Mouse (Mus musculus): ENCODE results near the gene Aipl1.

The Aipl1 gene

DNA sequence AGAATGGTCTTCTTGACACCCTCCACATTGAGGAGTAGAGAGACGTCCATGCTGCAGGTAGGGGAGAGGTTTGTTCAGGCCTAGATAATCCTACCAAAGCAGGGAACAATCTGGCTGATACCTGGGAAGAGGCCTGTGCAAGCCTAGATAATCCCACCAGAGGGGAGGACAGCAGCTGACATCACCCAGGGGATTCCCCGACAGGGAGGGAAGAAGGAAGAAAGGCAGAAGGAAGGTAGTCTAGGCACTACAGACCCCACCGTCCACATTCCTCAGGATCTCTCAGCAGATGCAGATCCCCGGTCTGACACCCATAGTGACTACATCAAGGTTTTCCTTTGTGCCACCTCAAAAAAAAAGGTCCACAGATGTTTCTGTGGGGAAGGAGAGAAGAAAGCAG lies at the start of gene Aipl1:
Gene Aipl1, minus strand, starts transcription at position 101 of the 400 bp plus-strand sequence.
- no peak for DNase-seq

DNA sequence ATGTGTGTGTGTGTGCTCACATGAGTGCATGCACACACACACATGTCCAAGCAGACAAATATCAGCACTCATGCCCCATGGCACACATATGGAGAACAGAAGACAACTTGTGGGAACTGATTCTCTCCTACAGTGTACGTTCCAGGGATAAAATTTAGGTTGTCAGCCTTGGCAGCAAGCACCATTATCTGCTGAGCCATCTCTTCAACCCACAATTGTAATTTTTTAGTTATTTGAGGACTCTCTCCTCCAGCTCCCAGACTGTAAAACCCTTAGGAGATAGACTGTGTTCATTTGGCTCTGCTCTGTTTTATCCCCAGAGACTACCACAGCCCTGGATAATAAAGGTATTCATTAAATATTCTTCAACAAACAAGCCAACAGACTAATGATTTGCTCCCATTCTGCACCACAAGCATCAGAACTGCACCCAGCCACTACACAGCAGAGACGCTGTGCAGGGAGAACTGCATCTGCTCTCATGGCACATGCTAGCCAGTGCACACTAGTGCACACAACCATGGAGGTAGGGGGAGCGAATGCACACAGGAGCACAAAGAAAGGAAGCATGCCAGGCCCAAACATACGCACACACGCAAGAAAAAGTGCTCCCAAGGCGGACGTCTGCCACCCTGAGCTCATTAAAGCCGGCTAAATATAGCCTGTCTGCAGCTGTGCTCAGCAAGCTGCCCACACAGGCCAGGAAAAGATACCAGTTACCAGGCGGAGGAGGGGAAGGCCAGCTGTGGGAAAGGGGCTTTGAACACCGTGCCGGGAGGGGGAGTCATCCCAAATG lies 49.1 kb upstream of the Aipl1 start:
- DNase-seq, result no peak

DNA sequence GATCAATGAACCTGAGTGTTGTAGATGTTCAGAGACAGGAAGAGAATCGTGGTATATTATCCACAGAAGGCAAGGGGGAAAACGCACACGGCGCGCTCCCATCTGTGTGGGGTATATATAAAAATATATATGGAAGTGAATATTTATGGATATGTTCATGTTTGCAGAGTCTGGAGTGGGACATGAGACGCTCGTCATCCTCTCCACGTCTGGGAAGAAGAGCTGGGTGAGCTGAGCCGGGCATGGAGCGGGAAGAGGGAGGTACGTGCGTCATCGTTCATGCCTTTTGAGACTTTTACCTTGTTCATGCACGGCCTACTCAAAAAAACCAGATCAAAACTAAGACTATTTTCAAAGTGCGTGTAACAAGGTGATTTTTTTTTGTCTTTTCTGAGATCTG lies 47.0 kb upstream of the Aipl1 start:
- DNase-seq, result no peak

DNA sequence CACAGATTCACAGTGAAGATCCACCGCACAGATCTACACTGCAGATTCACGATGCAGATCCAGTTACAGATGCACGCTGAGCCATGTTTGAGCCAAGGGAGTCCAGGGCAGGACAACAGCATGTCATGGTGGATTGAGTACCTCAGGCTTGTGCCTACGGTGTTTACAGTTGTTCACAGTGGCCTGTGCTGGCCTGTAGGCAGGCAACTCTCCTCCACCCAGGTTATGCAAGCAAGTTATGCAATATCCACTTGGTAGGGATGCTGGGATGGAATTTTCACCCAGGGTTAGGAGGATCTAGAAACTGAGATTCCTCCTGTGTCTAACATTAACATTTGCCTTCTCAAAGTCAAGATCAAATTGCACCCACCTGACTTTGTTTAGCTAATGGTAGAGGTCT lies 45.3 kb upstream of the Aipl1 start:
- DNase-seq, result no peak

DNA sequence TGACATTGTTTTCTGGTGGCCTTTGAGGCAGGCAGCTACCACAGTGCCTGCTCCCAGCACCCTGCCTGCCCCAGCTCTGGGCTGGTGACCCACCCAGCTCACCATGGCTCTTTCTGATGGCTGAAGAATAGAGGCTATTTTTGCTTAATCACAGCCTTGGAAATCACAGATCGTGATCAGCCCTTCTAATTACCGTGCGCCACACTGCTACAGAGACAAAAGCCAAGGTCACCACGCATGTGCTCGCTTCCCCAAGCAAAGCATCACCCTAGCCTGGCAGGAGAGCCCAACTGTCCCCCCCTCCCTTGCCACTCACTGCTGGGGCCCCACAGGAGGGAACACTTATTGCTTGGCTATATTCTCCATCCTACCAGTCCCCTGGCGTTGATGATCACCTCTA lies 43.2 kb upstream of the Aipl1 start:
- no peak for DNase-seq

DNA sequence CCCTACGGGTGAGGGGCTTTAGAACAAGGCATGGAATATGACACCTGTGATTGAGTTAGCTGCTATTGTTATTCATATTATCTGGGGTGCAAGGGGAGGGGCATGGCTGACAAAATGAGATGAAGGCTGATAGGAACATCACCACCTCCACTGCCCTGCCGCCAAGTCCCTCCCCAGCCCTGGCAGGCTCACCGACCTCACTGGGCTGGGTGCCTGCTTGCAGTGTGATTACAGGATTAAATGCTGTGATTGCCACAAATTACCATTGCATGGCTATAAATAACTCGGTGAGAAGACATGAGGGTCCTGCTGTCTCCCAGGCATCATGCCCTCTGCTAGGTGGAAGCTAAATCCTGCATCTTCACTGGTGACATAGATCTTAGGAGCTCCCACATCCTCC lies 41.3 kb upstream of the Aipl1 start:
- no peak for DNase-seq

DNA sequence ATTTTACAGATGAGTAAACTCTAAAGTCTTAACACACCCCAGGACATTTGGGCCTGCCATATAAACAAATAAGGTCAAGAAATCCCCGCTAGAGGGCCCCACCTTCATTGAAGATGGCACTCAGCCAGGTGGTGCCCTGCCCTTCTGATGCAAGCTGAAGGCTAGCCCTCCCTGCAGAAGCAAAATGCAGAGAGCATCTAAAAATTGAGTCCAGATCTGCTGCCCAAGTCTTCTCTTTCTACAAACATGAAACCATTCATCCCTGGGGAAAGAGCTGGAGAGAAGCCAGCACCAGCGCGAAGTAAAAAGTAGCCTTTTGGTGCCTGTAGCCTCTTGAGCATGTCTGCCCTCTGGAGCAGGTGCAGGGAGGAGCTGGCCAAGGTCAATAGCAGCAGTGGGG lies 40.7 kb upstream of the Aipl1 start:
- no peak for DNase-seq

DNA sequence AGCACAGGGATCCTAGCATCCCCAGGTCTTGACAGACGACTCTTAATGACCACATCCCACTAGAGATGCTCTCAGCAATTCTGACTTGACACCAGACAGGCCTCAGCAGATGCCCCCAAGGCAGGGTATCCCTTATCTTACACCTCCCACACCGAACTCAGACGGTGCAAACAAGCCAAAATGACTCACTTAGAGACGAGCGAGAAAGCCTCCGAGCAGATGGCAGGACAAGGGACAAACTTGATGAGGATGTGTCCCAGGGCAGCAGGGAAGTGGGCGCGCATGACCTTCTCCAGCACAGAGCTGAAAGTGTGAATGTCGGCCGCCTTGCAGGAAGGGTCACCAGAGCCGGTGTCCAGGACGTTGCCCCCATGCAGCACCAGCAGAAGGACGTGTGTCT lies 36.9 kb upstream of the Aipl1 start:
- DNase-seq, result no peak

DNA sequence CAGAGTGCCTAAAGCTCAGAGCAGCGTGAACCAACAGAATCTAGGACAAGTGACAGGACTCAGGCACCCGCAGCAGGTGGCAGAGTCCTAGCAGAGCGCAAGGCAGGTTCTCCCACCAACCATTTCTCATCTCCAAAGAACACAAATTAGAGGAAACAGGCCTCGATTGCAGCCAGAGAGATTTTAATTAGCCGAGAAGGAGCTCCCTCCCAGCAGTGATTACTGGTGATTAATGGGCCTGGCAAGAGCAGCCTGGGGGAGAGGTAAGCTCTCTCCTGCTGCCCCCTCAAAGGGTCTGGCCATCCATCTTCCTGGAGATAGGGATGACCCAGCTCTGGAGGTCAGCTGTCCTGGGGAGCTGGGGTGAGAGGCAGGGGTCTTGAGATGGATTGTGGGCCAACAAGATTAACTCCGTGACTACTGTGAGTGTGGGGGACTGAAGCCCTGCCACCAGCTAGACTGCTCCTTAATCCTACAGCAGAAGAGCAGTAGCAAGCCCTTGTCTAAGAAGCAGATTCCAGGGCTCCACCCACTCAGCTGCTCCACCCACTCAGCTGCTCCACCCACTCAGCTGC lies 35.1 kb upstream of the Aipl1 start:
- DNase-seq, result no peak

DNA sequence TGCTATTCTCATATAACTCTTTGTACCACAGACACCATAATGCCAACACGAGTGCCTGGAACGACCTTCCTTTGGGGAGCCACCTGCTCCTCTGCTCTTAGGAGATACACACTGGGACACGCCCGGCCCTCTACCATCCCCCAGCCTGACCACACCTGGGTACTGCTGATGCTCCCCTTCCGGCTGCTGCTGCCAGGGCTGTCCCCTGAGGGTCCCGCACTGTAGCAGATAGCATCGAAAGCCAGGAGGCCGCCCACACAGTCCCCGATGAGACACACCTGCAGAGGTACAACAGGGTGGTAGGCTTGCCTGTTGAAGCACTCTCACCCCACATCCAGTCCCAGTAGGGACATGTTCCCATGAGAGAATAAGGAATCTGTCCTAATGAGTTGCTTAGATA lies 33.4 kb upstream of the Aipl1 start:
- DNase-seq, result no peak

DNA sequence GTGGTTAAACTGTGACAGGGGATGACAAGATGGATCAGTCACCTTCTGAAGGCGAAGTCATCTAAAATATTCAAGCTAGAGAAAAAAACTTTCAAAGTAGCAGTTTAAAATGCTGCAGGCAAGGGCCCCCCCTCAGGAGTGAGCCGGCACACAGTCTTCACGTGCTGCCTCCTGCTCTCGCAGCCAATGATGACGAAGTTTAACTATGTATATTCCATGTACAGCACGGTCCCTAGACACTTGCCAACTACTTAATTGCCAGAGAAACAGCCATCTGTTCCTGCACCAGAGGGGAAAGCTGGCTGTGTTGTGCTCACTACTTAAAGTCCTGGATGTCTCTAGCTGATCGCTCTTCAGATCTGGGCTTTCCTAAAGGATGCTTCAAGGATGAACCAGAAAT lies 30.7 kb upstream of the Aipl1 start:
- no peak for DNase-seq

DNA sequence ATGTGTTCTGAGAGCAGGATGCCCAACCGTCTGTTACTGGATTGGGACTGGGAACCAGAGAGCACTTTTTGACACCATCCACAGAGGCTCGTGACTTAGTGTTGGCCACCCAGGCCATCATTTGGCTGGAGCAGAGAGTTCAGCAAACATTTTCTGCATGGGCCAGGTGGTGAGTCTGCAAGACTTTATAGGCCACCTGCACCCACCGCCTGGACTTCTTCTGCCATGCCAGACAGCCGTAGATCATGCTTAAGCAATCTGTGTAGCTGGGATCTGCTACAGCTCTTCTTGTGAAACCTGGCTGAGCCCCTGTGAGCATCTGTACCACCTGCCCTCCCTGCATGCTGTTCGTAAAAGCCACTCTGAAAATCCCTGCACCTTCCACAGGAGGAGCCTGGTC lies 30.0 kb upstream of the Aipl1 start:
- DNase-seq, result no peak

DNA sequence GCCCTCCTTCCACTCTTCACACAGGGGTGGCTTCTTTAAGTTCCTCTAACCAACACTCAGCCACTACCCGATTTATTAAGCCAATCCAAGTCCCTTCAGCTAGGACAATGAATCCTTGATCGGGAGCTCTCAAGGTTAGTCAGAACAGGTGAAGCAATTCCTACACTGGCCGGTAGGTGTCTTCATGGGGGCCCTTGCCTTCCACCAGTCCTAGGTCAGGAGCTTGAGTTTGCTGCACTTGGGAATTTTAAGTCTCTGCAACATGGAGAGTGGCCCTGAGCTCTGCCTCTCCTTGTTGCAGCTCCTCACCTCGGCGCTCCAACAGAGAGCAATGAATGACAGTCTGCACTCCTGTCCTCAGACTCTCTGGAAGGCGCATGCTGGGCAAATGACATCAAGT lies 29.0 kb upstream of the Aipl1 start:
- DNase-seq, result no peak

DNA sequence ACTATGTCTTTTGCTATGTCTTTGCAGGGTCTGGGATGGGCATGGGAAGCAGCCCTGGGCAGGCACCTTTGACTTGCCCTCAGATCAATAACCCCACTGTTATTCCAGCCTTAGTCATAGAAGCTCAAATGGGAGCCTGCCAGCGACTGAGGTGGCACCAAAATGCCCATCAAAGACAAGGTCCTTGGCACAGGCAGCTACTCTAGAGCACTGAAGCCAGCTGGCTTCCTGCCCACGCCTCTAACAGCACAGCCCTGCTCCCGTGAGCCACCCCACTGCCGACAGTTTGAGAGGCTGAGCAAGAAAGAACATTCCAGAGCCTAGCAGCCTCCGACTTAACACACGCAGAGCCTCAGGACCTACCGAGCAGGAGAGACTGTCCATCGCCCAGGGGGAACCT lies 27.8 kb upstream of the Aipl1 start:
- DNase-seq, result no peak

DNA sequence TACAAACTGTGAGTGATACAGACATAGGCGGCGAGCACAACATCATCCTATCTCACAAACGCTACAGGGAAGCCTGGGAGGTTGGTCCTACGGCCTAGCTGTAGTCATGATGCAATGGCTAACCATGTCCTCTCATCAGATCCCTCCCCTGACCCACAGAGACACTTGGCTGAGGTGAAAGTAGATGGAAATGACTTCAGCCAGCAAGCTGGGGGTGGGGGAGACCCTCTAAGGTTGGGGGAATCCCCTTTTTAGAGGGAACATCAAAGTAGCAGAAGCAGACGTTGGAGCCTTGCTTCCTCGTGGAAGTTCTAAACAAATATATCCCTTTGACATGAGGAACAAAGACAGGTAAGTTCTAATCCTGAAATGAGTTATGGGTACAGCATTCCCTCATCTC lies 27.1 kb upstream of the Aipl1 start:
- no peak for DNase-seq

DNA sequence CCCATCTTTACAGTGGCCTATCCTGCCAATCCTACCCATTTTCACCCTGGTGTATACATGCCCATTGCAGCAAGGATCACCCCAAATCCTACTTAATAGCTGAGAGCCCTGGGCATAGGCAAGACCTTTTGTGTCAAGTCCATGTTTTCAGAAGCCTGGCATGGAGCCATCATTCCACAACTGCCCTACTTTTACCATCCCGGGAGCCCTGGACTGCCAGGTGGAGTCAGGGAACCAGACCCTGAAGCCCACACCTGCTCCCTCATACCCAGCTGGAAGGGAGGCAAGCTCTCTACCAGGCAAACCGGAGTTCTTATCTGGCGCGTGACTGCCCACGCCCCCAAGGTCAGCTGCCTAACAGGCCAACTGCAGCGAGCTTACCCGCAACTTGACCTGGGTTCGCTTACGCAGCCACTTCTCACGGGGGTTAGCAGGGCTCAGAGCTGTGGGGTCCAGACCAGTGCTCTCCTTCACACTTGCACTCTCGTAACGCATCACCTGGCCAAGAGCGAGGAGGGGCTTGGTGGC lies 23.8 kb upstream of the Aipl1 start:
- DNase-seq, result no peak

DNA sequence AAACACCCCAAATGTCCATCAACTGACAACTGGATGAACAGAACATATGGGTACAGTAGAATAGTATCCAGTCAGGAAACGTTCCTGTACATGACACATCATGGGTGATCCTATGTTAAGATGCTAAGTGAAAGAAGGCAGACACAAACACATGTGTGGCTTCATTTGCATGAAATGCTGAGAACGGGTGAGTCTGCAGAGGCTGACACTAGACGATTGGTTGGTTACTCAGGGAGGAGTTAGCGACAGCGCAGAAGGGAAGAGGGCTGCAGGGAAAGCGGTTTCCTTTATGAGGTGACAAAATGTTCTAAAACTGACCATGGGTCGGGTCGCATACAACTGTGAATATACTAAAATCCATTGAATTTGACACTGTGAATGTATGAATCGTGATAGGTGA lies 23.1 kb upstream of the Aipl1 start:
- DNase-seq, result no peak

DNA sequence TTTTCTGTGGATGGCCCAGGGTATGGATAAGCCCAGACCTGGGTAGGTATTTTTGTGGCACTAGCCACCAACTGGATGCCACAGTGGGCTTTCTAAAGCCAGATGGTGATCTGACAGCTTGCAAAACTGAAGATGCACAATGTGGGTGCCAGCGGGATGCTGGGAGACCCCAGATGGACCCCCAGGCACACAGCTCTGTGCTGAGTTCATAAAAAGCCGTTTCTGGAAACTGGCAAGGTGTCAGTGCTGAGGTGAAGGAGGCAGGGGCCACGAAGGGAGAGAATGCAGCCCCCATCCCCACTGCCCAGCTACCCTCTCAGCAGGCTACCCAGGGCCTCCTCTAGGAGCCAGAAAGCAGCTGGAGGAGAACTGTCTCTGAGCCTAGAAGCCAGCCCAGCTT lies 19.9 kb upstream of the Aipl1 start:
- DNase-seq, result no peak

DNA sequence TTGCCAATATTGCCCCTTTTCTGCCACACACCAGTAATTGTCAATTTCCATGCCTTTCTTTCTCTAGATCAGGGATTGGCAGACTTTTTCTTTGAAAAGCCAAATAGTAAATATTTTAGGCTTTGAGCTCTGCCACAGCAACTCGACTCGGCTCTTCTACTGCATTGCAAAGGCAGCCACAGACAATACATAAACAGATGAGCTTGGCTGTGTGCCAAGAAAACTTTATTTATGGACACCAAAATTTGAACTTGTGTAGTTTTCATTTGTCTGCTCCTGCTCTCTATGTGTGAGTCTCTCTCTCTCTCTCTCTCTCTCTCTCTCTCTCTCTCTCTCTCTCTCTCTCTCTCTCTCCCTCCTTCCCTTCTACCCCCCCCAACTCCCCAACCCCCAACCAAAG lies 17.9 kb upstream of the Aipl1 start:
- DNase-seq, result no peak

DNA sequence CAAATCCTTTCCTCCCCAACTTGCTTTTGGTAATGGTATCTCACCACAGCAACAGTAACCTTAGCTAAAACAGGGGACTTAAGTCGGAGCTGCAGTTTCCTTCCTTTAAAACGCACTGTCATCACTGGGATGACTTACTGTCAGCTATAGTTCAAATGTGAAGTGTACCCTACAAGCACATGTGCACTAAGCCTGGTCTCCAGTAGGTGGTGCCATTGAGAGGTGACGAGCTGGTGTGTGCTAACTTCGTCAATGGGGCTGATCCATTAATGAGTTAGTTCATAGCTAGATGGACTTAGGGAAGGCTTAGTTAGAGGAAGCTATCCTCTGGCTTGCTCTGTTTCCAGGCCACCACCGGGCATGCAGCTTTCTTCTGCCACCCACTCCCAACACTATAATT lies 15.3 kb upstream of the Aipl1 start:
- peak in 1 of 2 experiments; percentile 26 for DNase-seq

DNA sequence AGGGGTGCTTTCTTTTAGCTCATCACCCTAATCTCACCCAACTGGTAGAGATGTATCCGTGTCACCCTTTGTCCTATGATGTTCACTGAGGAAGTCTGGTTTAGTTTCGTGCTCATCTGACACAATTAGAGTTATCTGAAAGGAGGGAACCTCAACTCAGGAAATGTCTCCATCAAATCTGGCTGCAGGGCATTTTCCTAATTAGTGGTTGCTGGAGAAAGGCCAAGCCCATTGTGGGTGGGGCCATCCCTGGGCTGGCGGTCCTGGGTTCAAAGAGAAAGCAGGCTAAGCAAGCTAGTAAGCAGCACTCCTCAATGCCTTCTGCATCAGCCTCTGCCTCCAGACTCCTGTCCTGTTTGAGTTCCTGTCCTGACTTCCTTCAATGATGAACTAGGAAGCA lies 14.9 kb upstream of the Aipl1 start:
- DNase-seq, result no peak

DNA sequence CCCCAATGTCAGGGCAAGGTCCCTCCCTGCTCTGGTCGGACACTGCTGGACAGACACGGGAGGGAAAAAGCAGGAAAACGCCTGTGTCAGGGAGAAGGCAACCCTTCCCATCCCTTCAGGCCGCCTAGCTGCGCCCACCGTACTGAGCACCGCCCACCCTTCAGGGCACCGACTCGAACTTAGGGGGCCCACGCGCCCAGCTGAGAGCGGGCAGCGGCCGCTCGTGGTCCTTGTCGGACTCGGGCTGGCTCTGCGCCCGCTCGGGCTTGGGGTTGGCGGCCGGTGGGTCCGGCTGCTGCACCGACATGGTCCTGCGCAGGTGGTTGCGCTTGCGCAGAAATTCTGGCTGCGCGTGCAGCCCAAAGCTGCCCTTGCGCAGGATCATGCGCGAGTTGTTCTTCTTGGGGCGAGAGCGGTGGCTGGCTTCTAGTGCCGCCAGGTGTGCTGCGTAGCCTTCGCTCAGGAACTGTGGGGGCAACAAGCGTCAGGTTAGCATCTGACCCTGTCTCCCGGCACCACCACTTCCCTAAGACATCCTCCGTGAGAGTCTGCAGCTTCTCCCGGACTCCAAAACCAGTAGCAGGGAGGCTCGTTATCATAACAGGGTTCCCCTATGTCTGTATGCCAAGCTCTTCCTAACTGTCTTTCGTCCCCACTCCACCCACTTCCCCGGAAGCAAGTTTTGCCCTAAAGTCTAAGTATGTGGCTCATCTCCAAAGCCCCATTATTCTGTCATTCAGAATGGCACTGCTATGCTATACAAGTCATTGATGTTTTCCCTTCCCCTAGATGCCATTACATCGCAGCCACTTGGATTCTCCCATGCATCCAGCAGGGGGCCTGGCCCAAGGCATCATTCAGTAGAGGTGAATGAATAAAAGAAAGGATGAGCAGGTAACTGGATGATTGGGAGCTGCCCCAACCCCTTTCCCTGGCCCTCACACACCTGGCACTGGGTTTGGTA lies 13.9 kb upstream of the Aipl1 start:
- no peak for DNase-seq

DNA sequence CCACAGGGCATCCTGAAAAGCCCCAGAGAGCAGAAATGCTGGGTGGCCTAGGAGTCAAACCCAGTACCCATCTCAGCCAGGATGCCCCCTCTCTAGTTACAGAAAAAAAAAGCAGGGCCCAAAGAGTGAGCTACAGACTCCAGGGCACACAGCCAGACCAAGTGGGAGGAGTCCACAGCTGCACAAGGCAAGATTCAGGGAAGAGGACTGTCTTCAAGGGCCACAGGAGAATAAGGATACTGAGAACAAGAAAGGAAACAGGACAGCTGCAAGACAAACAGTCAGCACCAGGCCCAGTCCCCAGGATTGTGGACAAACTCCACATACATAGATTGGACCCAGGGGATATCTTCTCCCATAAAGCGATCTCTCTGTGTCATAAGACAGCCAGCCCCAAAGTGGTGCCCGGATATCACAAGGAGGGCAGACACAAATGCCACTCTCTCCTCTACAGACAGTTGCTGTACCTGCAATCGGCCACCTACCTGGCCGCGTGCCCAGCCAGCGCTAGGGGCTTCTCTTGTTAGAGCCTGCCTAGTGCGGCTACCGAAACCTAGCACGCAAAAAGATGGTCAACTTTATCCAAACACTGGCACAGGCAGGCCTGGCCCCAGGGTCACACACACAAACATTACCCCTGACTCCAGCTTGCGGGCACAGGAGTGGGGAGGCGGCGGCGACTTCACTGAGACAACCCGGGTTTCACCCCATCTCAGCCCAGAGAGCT lies 13.0 kb upstream of the Aipl1 start:
- DNase-seq, result no peak
